Mouse (Mus musculus) 416B (cell line): Measurements from ENCODE around the gene Rab22a.
"Not testable (repeated sequence)": the region's sequence is repeated elsewhere in the genome, so short reads cannot be mapped to it uniquely, and the experiment has no call there.

ENCODE experiments used
- DNase-seq: peaks from one replicate; pipeline ENCODE4 v3.0.0; 2011; ENCODE audit warnings: low read depth

Gene Rab22a

DNA sequence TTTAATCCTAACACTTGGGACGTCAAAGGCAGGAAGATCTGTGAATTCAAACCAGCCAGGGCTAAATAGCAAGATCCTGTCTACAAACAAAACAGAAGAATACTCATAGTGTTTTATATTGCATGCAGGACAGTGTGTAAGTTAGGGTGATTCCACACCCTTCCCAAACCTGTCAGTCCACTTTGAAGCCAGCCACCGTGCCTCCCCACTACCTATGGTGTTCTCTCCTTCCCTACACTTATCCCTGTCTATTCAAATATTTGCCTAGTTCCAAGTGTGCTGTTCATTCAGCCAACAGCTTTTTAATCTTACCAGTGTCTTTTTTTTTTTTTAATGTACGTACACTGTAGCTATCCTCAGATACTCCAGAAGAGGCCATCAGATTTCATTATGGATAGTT is 7.3 kb downstream of the Rab22a start:
- DNase-seq, result no peak

DNA sequence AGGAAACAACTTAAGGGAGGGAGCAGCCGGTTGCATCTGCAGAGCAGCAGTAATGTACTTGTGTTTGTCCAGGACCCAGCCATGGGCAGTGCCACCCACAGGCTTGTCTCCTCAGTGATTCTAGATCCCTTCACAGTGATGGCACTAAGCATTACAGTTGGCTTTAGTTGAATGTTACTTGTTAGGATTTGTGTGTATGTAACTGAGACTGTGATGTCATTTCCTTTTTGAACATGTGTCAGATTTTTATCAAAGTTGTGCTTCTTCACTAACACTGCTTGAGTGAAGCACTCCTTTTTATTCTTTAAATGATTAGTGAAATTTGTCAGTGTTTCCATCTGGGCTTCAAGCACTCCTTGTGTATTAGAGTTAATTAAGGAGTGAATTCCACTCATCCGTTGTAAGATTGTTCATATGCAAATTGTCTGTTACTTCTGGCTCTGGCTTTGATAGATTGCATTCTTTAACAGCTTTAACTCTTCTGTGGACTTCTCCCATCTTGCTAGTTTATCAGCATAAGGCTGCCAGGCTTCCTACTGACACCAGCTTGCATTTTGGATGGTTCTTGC is 12.9 kb downstream of the Rab22a start:
- DNase-seq, result peak; percentile 29

DNA sequence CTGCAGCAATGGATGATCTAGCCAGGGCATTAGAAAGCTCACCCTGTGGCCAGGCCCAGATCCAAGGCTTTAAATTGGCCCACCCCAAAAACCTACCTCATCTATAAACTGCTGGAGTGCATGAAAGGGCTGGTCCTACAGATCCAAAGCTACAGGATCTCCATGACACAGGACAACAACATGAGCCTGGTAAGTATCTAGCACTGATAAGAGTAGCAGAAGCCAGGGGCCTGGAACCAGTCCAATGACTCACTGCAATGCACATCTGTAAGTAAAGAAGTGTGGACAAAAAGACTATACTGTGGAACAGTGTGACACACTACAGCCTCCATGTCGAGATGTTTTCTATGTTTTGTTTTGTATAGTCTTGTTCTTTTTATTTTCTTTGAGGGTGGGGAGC is 13.9 kb downstream of the Rab22a start:
- peak; percentile 54 for DNase-seq

DNA sequence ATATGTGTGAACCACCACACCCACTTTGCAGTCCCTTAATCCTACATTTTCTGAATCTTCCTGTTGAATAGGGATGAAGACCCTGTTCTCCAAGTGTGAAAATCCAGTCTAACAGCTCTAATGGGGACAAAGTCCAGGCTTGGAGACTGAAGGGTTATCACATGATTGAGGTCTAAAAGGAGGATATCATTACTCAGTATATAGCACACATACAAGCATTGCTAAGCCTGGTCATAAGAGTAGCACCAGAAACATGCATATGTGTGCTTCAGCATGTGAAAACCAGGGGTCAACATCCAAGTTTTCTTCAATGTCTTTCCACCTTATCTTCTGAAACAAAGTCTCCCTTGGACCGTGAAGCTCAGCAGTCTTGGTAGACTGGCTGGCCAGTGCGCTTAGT is 19.0 kb downstream of the Rab22a start:
- no peak for DNase-seq

DNA sequence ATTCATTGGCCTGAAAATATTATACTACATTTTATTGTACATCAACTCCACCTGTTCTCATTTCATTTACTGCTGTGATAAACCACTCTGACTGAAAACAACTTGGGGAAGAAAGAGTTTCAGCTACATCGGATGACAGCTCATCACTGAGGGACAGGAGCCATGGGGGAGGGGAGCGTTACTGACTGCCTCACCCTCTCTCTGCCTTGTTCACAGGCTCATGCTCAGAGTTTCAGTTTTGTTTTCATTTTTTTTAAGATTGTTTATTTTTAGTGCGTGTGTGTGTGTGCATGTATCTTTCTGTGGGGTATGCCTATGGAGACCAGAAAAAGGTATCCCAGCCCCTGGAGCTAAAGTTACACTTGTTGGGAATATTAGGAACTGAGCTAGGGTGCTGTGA is 19.7 kb downstream of the Rab22a start:
- DNase-seq, result no peak

DNA sequence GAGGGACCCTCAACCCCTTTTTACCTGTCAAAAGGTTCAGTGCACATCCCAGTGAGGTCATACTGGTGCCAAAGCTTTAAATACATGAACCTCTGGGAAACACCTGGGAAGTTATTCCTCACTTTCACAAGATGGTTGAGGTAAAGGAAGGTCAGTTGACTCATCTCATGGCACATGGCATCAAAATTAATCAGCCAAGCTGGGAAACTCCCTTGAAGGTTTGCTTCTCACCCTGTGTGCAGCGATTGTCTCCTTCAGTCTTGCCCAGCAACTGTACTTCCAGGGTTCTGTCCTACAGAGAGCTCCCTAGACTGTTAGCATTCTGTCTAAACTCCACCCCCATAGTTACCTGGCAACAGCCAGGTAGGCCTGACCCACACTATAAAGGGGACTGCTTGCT is 20.6 kb downstream of the Rab22a start:
- DNase-seq, result no peak

DNA sequence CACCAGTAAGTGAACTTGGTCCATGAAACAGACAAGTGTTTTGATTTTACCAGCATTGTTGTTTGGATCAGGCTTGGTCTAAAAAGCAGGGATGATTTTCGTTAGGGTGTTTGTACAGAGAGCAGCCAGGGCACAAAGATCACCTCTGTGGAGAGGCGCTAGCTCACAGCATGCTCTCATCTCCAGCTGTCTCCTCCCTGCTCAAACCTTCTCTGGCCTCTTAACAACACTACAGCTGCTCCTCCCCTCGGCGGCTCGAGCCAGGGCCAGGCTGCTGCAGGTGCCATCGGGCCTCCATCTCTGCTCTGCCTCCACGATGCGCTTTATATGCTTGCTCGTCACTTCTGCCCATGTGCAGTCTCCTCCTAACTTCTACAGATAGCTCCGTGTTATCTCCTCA is 23.2 kb downstream of the Rab22a start:
- no peak for DNase-seq

DNA sequence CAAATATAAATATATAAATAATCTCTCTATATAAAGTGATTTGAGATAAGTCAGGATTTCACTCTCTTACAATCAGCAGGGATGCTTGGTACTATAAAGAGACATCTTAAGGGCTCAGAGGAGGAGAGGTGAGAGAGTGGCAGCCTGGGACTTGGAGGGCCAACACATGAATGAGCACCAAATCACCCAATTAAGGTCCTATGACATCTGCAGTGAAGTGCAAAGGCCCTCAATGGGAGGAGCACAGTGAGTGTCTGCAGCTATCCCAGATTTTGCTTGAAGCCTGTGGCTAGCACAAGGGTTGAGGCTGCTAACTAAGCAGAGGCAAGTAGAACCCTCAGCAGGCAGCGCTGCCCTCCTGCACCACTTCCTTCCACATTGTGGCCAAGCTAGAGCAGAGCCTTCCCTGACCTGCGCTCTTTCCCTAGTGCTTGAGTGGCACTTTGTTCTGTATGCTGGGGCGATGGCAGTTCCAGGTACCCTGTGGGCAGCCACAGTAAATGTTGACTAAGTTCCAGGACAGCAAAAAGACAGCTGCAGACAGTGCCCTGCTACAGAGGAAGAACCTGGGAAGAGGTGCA is 26.3 kb downstream of the Rab22a start:
- DNase-seq, result peak; percentile 78

DNA sequence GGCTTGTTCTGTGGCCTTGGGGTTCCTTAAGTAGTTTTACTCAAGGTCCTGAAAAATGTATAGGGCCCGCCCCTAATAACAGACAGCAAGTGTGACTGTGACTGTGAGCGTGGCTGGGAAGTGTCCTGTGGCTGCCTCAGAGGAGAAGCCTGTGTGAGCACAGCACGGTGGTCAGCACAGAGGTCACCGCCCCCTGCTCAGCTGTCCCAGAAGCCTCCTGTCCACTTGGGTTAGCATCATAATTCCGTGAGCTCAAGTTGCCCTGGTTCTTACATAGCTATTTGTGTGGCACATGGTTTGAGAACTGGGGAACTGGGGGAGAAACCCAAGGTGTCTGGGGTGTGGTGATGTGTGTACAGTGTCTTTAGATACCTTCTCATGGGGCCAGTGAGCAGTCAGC is 27.8 kb downstream of the Rab22a start:
- DNase-seq, result no peak

DNA sequence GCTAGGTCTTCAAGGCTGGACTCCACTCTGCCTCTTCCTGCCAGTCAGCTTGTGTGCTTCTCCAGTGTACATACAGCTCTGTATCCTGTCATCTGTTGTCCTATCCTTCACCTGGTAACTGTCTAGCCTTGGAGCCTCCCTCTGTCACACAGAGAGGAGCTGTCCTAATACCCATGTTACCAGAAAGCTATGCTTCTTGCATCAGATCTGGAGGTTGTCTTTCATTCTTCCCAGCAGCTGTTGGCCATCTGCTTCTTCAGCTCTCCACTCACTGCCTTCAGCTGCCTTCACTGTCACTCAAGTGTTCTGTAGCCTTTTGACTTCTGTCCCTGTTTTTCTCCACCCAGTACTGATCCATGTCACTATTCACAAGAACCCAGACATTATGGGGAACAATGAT is 30.3 kb downstream of the Rab22a start:
- no peak for DNase-seq

DNA sequence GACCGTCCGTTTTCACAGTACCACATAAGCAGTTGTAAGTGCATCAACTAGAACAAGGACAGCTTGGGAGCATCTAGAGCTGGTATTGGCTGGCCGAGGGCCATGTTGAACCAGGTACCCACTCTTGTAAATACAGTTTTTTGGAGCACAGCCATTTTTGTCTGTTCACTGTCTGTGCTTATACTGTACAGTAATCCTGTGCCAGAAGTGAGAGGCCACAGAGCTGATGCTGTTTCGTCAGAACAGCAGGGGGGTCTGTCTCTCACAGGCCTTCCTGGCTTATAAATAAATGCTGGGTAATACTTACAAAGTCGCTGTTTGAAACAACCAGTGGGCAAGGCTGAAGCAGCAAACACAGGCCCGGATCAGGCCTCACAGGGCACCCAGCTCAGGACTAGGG is 32.2 kb downstream of the Rab22a start:
- DNase-seq, result no peak

DNA sequence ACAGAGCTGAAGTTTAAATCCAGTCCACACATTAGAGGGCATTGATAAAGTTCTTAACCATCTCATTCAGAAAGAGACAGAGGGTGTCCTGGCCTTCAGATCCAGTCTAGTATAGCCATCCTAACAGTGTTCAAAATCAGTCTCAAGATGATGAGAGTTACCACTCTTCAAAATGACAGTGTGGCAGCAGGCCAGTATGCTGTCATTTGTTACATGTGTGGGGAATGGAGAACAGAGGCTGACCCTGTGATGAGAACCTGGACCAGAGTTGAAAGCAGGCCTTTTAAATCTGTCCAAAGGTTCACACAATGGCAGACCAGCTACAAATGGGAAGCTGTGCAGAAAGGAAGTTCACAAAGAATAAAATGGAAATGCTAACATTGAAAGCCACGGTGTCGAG is 33.1 kb downstream of the Rab22a start:
- DNase-seq, result no peak

DNA sequence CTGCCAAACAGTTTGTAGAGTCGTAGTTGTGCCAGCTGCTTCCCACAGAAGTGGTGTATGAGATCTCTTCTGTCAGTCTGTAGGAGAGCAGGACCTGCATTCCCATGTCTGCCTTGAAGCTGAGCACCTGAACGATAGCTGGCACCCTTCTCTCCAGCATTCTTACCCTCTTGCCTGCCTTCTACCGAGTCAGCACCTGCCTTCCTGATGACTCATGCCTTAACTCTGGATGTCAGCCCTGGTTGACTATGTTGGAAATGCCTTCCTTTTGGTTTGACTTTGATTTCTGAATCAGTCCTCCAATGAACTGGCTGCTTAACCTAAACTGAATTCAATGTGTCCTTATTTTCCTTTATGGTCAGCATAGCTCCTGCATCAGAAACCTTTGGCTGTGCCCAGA is 39.3 kb downstream of the Rab22a start:
- DNase-seq, result no peak

DNA sequence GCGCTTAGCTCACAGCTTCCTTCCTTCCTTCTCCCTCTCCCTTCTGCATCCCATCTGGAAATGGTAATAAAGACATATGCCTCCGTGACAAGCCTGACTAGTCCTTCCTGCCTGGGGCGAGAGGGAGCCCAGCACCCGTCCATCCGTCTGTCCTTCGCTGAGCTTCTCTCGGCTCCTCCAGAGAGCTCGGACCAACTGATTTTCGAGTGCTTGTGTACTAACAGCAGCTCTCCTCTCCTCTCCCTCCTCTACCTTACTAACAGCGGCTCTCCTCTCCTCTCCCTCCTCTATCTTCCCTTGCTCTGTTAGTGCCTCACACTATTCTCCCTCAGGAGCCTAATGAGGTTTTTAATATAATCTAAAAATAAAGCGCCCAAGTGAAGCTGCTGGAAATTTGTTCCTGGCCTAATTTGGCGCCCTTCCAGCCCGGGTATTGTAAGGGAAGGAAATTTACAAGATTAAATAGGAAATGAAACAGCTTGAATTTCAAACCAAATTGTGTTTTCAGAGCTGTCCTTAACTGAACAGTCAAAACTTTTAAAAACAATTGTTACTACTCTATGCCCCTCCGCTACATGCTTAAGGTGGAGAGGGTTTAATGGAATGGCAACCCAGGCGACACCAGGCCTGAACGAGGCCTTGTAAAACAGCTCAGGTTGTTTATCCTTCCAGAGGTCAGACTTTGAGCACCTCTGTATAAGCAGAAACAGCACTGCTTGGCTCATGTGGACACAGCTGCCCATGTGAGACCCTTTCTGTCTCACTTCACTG is 42.7 kb downstream of the Rab22a start:
- DNase-seq, result no peak

DNA sequence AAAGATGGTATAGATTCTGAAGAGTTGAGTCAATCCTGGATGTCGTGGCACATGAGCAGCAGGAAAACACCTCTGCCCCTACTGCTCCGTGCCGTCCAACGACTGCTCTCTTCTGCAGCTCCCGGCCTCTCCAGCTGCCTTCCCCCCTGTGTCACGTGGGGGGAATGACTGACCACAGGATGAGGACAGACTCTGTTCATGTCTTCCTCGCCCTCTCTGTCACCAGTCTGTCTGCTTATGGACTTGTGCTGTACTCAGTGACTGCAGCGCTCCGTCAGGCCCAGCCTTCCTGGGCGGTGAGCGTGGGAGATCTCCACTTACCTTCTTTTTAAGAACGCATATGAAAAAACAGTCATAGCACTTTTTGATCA is 43.3 kb downstream of the Rab22a start:
- DNase-seq, result no peak

DNA sequence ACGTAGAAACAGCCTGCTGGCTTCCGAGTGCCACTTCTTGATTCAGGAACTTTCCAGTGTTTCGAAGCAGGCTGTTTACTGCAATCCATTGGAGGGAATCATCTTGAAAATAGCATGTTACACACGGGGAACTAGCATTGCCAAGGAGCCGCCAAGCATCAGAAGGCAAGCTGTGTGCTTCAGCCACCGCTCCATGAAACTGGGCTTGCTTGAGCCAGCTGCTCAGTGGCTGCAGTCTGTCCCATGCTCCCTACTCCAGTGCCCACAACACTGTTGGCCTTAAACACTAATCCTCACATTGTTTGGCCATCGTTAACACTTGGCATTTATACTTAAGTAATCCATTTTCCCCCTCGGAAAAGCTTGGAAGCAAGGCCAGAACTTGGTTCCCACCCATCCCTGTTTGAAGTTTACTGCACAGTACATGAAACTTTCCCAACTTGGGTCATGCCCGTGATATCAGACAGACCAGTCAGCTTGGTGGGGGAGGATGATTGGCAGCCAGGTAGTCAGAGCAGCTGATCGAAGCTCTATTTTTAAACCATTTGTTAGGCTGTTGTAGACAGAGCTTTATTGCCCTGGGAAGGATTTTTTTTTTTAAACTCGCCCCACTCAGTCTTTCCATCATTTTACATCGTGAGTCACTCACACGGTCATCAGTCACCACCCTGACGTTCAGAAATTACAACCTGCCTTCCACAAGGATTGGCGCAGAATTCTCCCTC is 46.4 kb downstream of the Rab22a start:
- DNase-seq, result no peak

DNA sequence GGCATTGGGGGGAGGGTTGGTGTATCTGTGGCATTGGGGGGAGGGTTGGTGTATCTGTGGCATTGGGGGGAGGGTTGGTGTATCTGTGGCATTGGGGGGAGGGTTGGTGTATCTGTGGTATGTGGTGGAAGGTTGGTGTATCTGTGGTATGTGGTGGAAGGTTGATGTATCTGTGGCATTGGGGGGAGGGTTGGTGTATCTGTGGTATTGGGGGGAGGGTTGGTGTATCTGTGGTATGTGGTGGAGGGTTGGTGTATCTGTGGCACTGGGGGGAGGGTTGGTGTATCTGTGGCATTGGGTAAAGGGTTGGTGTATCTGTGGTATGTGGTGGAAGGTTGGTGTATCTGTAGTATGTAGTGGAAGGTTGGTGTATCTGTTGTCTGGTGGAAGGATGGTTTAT is 48.1 kb downstream of the Rab22a start:
- peak; percentile 51 for DNase-seq

DNA sequence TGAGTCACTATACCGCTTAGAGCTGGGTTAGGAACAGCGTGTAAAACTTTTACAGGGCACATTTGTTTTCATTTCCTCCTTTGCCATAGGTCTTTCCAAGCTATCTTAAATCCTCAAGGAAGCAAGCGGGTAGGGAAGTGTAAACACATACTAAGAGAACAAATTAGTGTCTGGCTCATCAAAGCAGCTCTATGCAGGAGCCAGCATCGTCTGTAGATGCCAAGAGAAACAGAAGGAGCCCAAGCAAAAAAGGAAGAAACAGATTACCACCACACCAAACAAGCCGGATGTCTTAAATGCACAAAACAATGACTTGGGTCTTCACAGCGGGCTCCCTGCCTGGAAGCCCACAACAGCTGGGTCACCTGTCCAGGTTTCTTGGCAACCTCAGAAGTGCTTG is 50.6 kb downstream of the Rab22a start:
- DNase-seq, result no peak

DNA sequence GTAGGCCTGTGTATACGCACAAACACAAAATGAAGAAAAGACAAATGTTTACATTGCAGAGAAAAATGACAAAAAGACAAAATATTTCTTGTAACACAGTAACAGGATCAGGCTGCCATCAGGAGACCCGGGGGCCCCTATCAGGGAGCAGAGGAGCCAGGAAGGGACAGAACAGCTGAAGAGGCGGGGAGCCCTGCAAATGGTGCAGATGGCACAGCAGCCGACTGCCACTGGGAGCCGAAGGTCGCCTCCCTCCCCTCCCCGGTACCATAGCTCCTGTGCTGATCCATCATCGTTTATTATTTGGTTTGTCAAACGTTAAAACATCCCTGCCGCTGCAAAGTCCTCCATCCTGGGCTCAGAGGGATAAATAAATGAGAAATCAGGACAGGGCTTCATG is 53.1 kb downstream of the Rab22a start:
- DNase-seq, result no peak

DNA sequence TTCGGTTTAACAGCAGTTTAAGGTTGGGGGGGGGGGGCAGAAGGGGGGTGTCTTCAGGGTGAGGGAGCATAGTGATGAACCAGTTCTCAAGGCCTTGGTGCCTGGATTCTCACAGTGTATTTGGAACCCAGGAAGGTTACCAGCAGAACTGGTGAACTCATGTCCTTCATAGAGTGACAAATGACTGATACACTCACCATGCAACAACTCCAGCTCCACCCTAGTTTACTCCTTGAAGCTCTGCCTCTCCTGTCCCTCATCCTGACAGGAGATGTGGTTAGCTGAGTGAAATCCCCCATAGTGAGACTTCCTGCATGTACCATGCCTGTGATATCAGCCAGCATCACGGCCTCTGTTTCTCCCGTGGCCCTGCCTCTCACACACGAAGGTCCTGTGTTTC is 53.7 kb downstream of the Rab22a start:
- DNase-seq, result no peak

DNA sequence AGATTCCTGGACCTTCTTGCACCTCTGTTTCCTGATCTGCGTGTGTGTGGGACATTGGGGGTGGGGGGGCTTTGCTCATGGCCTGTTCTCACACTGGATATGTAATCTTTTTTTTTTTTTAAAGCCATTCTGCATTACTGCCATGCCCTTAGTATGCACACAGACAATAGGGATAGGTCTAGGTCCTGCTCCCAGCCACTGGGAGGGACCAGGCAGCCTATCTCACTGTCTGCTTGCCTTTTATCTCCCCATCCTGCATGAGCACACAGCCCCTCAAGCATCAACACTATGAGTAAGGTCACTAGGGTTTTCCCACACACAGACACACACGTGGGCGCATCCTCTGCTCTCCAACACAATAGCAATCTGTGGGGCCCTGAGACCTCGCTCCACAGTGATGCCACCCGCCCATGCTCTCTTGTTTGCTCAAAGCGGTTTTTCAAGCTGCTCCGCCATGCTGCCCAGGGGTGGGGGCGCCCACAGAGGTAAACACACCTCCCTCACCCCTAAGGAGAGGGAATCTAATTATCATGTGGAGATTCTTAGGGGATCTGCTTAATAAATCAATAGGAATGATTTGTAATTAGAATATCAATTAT is 55.2 kb downstream of the Rab22a start:
- no peak for DNase-seq

DNA sequence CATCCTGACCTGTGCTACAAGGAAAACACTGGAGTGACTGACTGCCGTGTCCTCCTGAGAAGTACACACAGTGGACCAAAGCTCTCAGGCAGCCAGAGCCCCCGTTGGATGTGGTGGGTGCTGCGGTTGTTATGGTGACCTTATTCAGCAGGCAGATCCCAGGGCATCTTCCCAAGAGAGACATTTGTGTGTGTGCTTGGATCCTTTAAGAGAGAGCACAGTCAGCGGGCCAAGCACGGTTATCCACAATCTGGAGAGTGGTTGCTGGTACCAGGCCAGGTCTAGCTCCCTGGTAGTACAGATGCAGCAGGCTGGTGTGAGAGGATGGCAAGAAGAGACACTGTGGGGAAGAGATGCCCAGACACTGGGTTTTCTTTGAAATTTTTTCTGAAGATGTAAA is 57.4 kb downstream of the Rab22a start:
- no peak for DNase-seq

DNA sequence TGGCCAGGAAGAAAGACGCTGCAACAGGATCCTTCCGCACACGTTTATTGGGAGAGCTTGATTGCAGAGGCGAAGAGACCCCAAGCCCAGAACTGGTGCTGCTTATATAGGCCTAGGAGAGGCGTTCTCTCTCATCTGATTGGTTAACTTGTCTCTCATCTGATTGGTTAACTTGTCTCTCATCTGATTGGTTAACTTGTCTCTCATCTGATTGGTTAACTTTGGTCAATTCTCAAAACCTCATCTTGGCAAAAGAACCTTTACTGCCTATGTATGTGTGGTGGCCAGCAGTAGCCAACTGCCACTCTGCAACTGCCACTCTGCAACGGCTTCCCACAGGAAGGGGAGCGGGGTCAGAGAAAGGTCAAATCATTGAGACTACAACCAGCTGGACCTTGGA is 59.6 kb downstream of the Rab22a start, which contains the start of gene 1700010B08Rik:
TSS of gene 1700010B08Rik (plus strand) at position 301 of the 400 bp plus-strand sequence.
- not testable (repeated sequence) for DNase-seq
